Mouse (Mus musculus): ENCODE measurements around the gene Ankrd11. TPM values are rescaled to one million over a fixed set of nuclear protein-coding genes. Genes with fewer than 3 reads are reported as not detected.

Ankrd11 gene
- polyA plus RNA-seq, 1 experiment from 2014 or later = 34.4 TPM

DNA sequence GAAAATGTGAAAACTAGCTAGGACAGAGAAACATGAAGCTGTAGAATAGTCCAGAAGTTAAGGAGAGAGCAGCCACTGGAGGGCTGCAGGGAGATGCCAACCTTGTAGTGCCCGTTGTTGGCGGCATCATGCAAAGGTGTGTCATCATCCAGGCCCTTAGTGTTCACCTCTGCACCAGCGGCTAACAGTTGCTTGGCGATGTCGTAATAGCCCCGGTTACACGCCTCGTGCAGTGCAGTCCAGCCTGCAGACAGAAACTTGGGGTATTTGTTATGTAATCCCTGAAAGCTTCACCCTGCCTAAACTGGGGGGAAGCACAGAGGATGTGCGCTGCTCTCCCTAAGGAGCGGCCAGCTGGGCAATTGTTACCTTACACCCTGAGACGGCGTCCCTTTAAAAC is 143.6 kb downstream of the Ankrd11 start:
- ATAC-seq = no peak
- 95% methylated on average over 12 of the region's 12 CpGs for WGBS
- no peaks in the 10 kb centered on the region for H3K9me3 ChIP-seq
- no peak overlapping the region for H3K4me2 ChIP-seq (replicated peaks)
- peaks cover 67% of the 10 kb centered on the region for H3K36me3 ChIP-seq
- no peaks in the 10 kb centered on the region for H3K27me3 ChIP-seq
- no peaks in the 10 kb centered on the region for H3K4me1 ChIP-seq (replicated peaks)
- no peak overlapping the region for H3K9ac ChIP-seq (replicated peaks)
- no peak overlapping the region for H3K4me3 ChIP-seq (replicated peaks)
- no peak overlapping the region for H3K27ac ChIP-seq

DNA sequence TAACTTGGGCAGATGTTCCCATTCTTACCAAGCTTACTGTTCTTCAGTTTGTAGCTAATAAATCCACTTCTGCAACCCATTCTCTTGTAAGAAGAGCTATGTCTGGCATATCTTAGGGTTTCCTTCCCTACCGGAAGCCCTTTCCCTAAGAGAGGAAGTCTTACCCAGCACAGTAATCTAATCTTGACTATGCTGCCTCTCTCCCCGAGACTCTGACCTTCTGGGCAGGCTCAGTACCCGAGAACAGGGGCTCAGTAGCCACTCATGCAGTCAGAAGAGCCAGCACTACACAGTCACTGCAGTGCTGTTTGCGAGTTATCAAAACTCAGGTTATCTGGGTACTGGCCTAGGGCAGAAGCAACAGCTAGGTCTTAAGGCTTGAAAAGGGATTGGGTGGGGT is 144.1 kb downstream of the Ankrd11 start:
- H3K4me2 ChIP-seq (replicated peaks) = no peak overlapping the region
- no peaks in the 10 kb centered on the region for H3K9me3 ChIP-seq
- H3K27me3 ChIP-seq = no peaks in the 10 kb centered on the region
- ATAC-seq = no peak
- no peak overlapping the region for H3K27ac ChIP-seq
- H3K4me1 ChIP-seq (replicated peaks) = no peaks in the 10 kb centered on the region
- no peak overlapping the region for H3K4me3 ChIP-seq (replicated peaks)
- 92% methylated on average over 4 of the region's 4 CpGs for WGBS
- H3K9ac ChIP-seq (replicated peaks) = no peak overlapping the region
- peaks cover 72% of the 10 kb centered on the region for H3K36me3 ChIP-seq

DNA sequence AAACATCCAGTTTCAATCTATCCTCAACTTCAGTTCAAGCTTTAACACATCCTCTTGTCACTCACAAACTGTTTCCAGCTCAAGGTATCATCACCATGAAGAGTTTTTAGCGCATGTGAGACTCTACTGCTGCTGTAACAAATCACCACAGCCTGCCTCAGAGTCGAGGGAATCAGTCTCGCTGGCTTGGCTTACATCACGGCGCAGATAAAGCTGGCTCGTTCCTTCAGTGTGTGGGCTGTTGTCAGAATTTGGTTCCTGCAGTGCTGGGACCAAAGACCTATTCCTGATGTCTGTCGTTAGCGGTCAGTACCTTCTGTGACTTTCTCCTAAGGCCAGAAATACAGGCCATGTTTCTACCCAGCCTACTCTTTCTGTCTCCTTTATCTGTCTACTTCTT is 144.9 kb downstream of the Ankrd11 start:
- Histone ChIP-seq H3K36me3 (peaks cover 80% of the 10 kb centered on the region), H3K4me3 (replicated peaks) (no peak overlapping the region), H3K4me1 (replicated peaks) (no peaks in the 10 kb centered on the region), H3K9me3 (no peaks in the 10 kb centered on the region), H3K4me2 (replicated peaks) (no peak overlapping the region), H3K27me3 (no peaks in the 10 kb centered on the region), H3K27ac (no peak overlapping the region), H3K9ac (replicated peaks) (no peak overlapping the region)
- no peak for ATAC-seq
- 94% methylated on average over 8 of the region's 8 CpGs for WGBS

DNA sequence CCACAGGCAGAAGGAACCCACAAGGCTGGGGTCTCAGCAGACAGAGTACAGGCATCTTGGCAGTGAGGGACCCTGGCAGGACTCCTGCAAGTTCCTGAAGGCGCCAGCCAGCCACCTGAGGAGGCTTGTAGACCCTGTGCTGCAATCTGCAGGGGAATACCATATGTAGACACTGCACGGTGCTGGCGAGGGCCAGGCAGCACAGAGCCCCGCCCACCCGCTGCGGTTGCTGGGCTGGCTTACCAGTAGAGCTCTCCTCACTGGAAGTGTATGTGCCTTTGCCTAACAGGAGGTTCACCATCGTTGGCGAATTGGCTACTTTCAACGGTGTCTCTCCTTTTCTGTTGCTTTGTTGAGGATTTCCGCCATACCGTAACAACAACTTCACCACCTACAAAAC is 145.8 kb downstream of the Ankrd11 start:
- Histone ChIP-seq H3K27ac (no peak overlapping the region), H3K4me3 (replicated peaks) (no peak overlapping the region), H3K9me3 (no peaks in the 10 kb centered on the region), H3K4me2 (replicated peaks) (no peak overlapping the region), H3K27me3 (no peaks in the 10 kb centered on the region), H3K9ac (replicated peaks) (no peak overlapping the region), H3K4me1 (replicated peaks) (no peaks in the 10 kb centered on the region), H3K36me3 (peaks cover 89% of the 10 kb centered on the region)
- whole genome bisulfite sequencing = 94% methylated on average over 11 of the region's 11 CpGs
- ATAC-seq = no peak

DNA sequence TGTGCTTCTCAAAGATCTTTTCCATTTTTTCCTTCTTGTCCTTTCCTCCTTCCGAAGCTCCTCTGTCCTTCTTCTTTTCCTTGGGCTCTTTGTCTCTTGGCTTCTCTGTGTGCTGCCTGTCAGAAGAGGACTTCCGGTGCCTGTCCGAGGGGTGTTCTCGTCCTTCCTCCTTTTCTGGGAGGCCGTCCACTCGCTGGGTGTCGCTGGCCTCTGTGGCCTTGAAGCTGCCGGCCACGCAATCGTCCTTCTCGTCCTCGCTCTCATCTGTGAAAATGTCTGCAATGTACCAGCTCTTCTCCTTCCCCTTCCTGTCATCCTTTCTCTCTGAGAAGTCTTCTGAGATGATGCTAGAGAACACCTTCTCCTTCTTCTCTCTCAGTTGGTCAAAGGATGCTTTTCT is 148.6 kb downstream of the Ankrd11 start:
- Histone ChIP-seq H3K9ac (replicated peaks) (no peak overlapping the region), H3K27ac (no peak overlapping the region), H3K4me1 (replicated peaks) (no peaks in the 10 kb centered on the region), H3K4me3 (replicated peaks) (no peak overlapping the region), H3K27me3 (no peaks in the 10 kb centered on the region), H3K4me2 (replicated peaks) (no peak overlapping the region), H3K36me3 (peaks cover 99% of the 10 kb centered on the region), H3K9me3 (no peaks in the 10 kb centered on the region)
- 94% methylated on average over 12 of the region's 12 CpGs for WGBS
- ATAC-seq = no peak

DNA sequence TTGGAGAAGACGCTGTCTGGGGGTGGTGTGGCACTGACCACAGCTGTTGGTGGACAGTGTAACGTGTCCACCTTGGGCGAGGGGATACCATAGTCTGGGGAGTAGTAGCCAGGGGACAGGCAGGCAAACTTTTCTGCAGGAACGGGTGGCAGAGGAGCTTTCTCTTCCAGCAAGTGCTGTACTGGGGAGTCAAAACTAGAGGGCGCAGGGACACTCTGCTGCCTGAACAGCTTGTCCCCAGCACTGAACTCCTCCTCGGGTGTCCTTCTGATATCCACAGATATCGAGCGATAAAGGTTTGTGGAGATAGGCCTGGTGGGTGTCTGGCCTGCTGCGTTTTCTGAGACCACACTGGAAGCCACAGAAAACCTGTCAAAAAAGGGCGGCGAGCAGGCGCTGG is 150.6 kb downstream of the Ankrd11 start:
- Histone ChIP-seq H3K27me3 (no peaks in the 10 kb centered on the region), H3K4me3 (replicated peaks) (no peak overlapping the region), H3K36me3 (peaks cover 99% of the 10 kb centered on the region), H3K27ac (no peak overlapping the region), H3K4me1 (replicated peaks) (no peaks in the 10 kb centered on the region), H3K9ac (replicated peaks) (no peak overlapping the region), H3K9me3 (no peaks in the 10 kb centered on the region), H3K4me2 (replicated peaks) (no peak overlapping the region)
- ATAC-seq = no peak
- 90% methylated on average over 12 of the region's 12 CpGs for WGBS

DNA sequence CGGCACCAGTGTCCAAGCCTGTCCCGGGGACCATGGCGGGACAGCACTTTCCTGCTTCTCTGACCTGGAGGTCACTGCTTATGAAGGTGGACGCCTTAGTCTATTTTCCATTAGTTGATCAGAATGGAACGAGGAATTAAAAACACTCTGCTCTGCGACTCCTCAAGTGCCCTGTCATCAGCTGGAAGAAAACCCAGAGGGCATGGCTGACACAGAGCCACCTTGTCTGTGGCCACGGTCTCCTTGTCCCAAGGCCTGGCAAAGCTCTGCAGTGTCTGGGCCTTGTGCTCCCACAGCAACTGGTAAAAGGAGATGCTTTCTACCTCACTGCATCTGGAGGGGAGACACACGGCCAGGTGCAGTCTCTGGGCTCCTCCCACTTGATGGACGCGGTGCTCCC is 158.4 kb downstream of the Ankrd11 start:
- H3K27ac ChIP-seq = no peak overlapping the region
- H3K4me1 ChIP-seq (replicated peaks) = no peaks in the 10 kb centered on the region
- no peak overlapping the region for H3K9ac ChIP-seq (replicated peaks)
- no peak for ATAC-seq
- H3K27me3 ChIP-seq = no peaks in the 10 kb centered on the region
- H3K9me3 ChIP-seq = no peaks in the 10 kb centered on the region
- peaks cover 70% of the 10 kb centered on the region for H3K36me3 ChIP-seq
- H3K4me2 ChIP-seq (replicated peaks) = no peak overlapping the region
- H3K4me3 ChIP-seq (replicated peaks) = no peak overlapping the region
- WGBS = 91% methylated on average over 10 of the region's 10 CpGs

DNA sequence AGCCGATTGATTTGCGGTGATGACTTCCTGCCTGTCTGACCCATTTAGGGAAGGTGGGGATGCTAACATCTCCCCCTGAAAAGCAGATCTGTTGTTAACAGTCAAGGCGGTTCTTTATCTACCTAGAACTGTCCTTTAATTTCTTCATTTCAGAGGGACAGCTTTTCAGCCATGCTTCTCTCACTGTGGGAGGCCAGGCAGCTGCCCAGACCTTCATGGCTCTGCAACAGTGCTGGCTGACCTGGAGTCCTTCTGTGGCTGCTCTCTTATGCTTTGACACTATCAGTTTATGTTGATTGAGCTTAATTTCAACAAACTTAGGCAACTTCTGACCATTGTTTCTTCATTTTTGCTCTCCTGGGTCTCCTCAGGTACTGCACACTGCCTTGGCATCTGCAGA is 161.8 kb downstream of the Ankrd11 start:
- WGBS = 63% methylated on average over 3 of the region's 3 CpGs
- Histone ChIP-seq H3K27ac (no peak overlapping the region), H3K36me3 (peaks cover 37% of the 10 kb centered on the region), H3K4me3 (replicated peaks) (no peak overlapping the region), H3K4me2 (replicated peaks) (no peak overlapping the region), H3K4me1 (replicated peaks) (no peaks in the 10 kb centered on the region), H3K27me3 (no peaks in the 10 kb centered on the region), H3K9me3 (no peaks in the 10 kb centered on the region), H3K9ac (replicated peaks) (no peak overlapping the region)
- ATAC-seq = no peak

DNA sequence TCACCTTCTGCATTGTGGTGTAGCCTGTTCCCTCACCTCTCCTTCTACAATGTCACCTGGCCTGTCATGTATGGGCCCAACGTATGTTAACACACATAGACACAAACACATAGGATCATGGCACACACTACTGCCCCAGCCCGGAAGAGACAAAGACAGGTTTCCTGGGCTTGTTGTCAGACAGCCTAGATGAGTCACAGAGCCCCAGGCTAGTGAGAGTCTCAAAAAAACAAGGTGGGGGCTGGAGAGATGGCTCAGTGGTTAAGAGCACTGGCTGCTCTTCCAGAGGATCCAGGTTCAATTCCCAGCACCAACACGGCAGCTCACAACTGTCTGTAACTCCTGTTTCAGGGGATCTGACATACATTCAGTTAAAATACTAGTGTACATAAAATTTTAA is 163.8 kb downstream of the Ankrd11 start:
- no peak overlapping the region for H3K27ac ChIP-seq
- no peak overlapping the region for H3K4me2 ChIP-seq (replicated peaks)
- WGBS = 95% methylated on average over 3 of the region's 3 CpGs
- H3K9me3 ChIP-seq = no peaks in the 10 kb centered on the region
- ATAC-seq = no peak
- H3K4me1 ChIP-seq (replicated peaks) = no peaks in the 10 kb centered on the region
- no peak overlapping the region for H3K9ac ChIP-seq (replicated peaks)
- H3K27me3 ChIP-seq = no peaks in the 10 kb centered on the region
- H3K4me3 ChIP-seq (replicated peaks) = no peak overlapping the region
- peaks cover 17% of the 10 kb centered on the region for H3K36me3 ChIP-seq

DNA sequence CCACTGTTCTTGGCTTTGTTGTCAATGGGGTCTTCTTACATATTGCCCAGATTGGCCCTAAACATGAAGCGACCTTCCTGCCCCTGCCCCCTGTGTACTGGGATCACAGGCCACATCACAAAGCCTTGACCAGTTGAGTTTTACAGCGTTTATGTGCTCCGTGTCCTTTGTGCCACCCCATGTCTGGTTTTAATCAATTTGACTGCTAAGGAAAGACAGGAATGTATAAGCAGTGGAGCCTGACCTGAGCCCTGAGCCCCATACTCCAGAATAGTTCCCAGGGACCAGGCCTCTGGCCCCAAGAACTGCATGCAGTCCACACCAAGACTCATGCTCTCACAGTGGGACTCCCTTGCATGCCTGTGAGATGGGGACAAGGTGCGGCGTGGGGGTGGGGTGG is 166.9 kb downstream of the Ankrd11 start:
- Histone ChIP-seq H3K9ac (replicated peaks) (no peak overlapping the region), H3K4me2 (replicated peaks) (no peak overlapping the region), H3K27ac (no peak overlapping the region), H3K27me3 (no peaks in the 10 kb centered on the region), H3K4me1 (replicated peaks) (no peaks in the 10 kb centered on the region), H3K36me3 (no peaks in the 10 kb centered on the region), H3K4me3 (replicated peaks) (no peak overlapping the region), H3K9me3 (no peaks in the 10 kb centered on the region)
- ATAC-seq = no peak
- 76% methylated on average over 5 of the region's 5 CpGs for WGBS

DNA sequence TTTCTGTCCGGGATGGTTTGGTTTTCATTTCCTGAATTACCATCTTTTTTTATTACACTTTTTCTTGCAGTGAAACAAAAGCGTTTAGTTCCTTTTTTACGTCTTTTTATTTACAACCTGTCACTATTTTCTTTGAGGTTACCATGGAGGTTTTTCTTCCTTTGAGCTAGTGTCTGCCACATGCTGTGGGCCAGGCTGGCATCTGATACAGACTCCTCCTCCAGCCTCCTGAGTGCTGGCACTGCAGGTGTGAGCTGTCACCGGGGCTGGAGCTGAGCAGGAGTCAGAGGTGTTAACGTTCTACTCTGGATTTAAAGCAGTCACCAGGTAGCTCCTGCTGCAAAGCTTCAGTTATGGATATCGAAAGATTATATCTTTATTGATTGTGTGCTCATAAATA is 168.9 kb downstream of the Ankrd11 start:
- Histone ChIP-seq H3K27me3 (no peaks in the 10 kb centered on the region), H3K4me1 (replicated peaks) (no peaks in the 10 kb centered on the region), H3K4me2 (replicated peaks) (no peak overlapping the region), H3K36me3 (no peaks in the 10 kb centered on the region), H3K4me3 (replicated peaks) (no peak overlapping the region), H3K9ac (replicated peaks) (no peak overlapping the region), H3K9me3 (no peaks in the 10 kb centered on the region), H3K27ac (no peak overlapping the region)
- WGBS = 71% methylated on average over 6 of the region's 6 CpGs
- no peak for ATAC-seq

DNA sequence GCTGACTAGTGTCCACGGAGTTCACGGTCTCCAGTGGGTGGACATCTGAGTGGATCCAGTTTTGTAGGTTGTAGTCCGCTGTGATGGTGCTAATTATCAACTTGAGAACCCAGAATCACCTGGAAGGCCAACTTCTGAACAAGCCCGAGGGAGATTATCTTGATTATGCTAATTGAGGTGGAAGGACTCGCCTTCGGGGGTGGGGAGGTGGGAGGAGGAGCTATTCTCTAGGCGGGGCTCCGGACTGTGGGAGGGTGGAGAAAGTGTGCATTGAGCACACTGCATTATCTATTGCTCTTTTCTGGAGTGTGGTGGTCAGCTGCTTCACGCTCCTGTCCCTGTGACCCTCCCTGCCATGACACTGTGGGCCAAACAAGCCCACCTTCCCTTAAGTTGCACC is 170.4 kb downstream of the Ankrd11 start:
- Histone ChIP-seq H3K27me3 (no peaks in the 10 kb centered on the region), H3K9ac (replicated peaks) (no peak overlapping the region), H3K4me3 (replicated peaks) (no peak overlapping the region), H3K4me1 (replicated peaks) (no peaks in the 10 kb centered on the region), H3K36me3 (no peaks in the 10 kb centered on the region), H3K9me3 (no peaks in the 10 kb centered on the region; the same call in 1 of the 2 replicates), H3K27ac (no peak overlapping the region), H3K4me2 (replicated peaks) (no peak overlapping the region)
- 61% methylated on average over 9 of the region's 9 CpGs for WGBS
- no peak for ATAC-seq

DNA sequence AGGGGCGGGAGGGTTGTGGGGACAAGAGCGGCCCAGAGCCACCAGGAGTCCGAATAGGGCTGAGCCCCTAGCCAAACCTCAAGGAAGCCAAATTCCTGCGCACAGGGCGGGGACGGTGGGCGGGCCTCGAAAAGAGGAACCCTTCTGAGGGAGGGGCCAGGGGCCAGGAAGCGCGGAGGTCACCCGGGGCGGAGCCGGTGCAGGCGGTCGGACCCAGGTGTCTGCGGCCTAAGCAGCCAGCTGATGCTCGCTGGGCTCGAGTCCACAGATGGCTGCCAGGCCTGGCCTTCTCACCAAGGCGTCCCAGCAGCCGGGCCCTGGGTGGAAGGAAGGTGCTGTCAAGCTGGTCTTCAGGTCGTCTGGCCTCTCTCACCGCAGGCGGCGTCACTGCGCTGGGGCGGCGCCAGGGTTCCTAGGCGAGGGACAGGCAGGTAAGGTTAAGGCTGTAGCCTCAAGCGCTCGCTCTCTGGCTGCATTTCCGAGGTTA is 171.7 kb downstream of the Ankrd11 start:
- WGBS = 11% methylated on average over 31 of the region's 31 CpGs
- Histone ChIP-seq H3K9me3 (peaks cover 4% of the 10 kb centered on the region), H3K36me3 (no peaks in the 10 kb centered on the region), H3K27me3 (no peaks in the 10 kb centered on the region), H3K4me3 (replicated peaks) (no peak overlapping the region), H3K4me2 (replicated peaks) (no peak overlapping the region), H3K4me1 (replicated peaks) (no peaks in the 10 kb centered on the region), H3K27ac (no peak overlapping the region), H3K9ac (replicated peaks) (no peak overlapping the region)
- ATAC-seq = no peak

All from midbrain, embryonic 13.5 days (tissue).